Mouse (Mus musculus) liver, embryonic 14.5 days (tissue): ENCODE data around the gene 4921539E11Rik. TPM values are rescaled to one million over a fixed set of nuclear protein-coding genes. Genes with fewer than 3 reads are reported as not detected.
A peak's percentile ranks its signal among the peaks of the same experiment; 100 is the strongest.

Experiments used
- ATAC-seq: fragments of 200-750 bp; cut with Nextera tagmentation; 2 replicates; pipeline ENCODE4 v1.8.0; 2017; ENCODE audit warnings: moderate number of reproducible peaks, mild to moderate bottlenecking, moderate library complexity; ENCODE audit not compliant: insufficient read depth
- DNase-seq, 3 experiments: peaks; one replicate each; pipeline ENCODE4 v3.0.0-alpha.2; 2012 to 2013; ENCODE audit warnings: low read depth in 3 of 3, low spot score in 3 of 3
- H3K27ac ChIP-seq: fragments of 300-500 bp; sonication (generic); 2 replicates; pipeline ENCODE4 v1.5.1; 2014; ENCODE audit warnings: moderate library complexity, mild to moderate bottlenecking, control low read depth, inconsistent platforms
- H3K27me3 ChIP-seq: fragments of 300-500 bp; sonication (generic); 2 replicates; pipeline ENCODE4 v1.6.1; 2014; ENCODE audit warnings: mild to moderate bottlenecking, low read length, moderate library complexity; ENCODE audit not compliant: control insufficient read depth, insufficient read depth
- H3K36me3 ChIP-seq: fragments of 300-500 bp; sonication (generic); replicated peaks from 2 replicates; pipeline ENCODE4 v1.6.1; 2014; ENCODE audit warnings: low read depth; ENCODE audit not compliant: control insufficient read depth, insufficient read depth
- H3K4me1 ChIP-seq, 2 experiments: fragments of 200-500 bp in 1 of 2; fragments of 300-500 bp in 1 of 2; sonication (generic) in 1 of 2; replicated peaks; 2 replicates each; pipeline ENCODE4 v1.6.1; 2012 to 2014; ENCODE audit warnings: antibody characterized with exemption in 1 of 2, inconsistent platforms in 1 of 2, low read length in 1 of 2; ENCODE audit not compliant: control insufficient read depth in 2 of 2, insufficient read depth in 2 of 2
- H3K4me2 ChIP-seq: fragments of 300-500 bp; sonication (generic); 2 replicates; pipeline ENCODE4 v1.6.1; 2014; ENCODE audit warnings: low read depth, mild to moderate bottlenecking, control low read depth, moderate library complexity
- H3K4me3 ChIP-seq, 2 experiments: fragments of 200-500 bp in 1 of 2; fragments of 300-500 bp in 1 of 2; sonication (generic) in 1 of 2; 2 replicates each; pipeline ENCODE4 v1.5.1; 2012 to 2014; ENCODE audit warnings: low read depth in 2 of 2, low read length in 2 of 2, mild to moderate bottlenecking in 2 of 2, control low read depth in 1 of 2, inconsistent platforms in 1 of 2, moderate library complexity in 1 of 2; ENCODE audit not compliant: insufficient read depth in 1 of 2
- H3K9ac ChIP-seq: fragments of 300-500 bp; sonication (generic); replicated peaks from 2 replicates; pipeline ENCODE4 v1.6.1; 2014; ENCODE audit warnings: mild to moderate bottlenecking, control low read depth, moderate library complexity
- H3K9me3 ChIP-seq: fragments of 300-500 bp; sonication (generic); 2 replicates; pipeline ENCODE4 v1.6.1; 2016; ENCODE audit warnings: low read length, mixed read lengths; ENCODE audit not compliant: control insufficient read depth
- CTCF ChIP-seq: IDR thresholded peaks from 2 replicates; pipeline ENCODE4 v1.5.1; 2016; ENCODE audit warnings: antibody characterized with exemption, low read depth, control low read depth
- EP300 ChIP-seq: IDR thresholded peaks from 2 replicates; pipeline ENCODE4 v1.6.1; 2016; ENCODE audit warnings: antibody characterized with exemption, low read depth
- WGBS: fragments of 180-500 bp; shearing (Covaris S2); extraction: QIAGEN DNeasy Blood & Tissue Kit; methylation state at CpG from one replicate; pipeline ENCODE4 v1.1.7; 2014; ENCODE audit not compliant: insufficient replicate concordance; 5-methylcytosine and 5-hydroxymethylcytosine counted together
- polyA plus RNA-seq, 2 experiments: library from polyadenylated mRNA; depleted of rRNA in 1 of 2; stranded (reverse) in 1 of 2; unstranded in 1 of 2; fragments of >200 nt; fragmentation: Nextera tagmentation in 1 of 2; extraction: Ambion mirVana in 1 of 2; gene quantifications; 2 replicates each; pipeline versions ENCODE4 v1.2.1 to v1.2.3; 2012 to 2014

Gene 4921539E11Rik
- polyA plus RNA-seq, 2 experiments: not detected

DNA sequence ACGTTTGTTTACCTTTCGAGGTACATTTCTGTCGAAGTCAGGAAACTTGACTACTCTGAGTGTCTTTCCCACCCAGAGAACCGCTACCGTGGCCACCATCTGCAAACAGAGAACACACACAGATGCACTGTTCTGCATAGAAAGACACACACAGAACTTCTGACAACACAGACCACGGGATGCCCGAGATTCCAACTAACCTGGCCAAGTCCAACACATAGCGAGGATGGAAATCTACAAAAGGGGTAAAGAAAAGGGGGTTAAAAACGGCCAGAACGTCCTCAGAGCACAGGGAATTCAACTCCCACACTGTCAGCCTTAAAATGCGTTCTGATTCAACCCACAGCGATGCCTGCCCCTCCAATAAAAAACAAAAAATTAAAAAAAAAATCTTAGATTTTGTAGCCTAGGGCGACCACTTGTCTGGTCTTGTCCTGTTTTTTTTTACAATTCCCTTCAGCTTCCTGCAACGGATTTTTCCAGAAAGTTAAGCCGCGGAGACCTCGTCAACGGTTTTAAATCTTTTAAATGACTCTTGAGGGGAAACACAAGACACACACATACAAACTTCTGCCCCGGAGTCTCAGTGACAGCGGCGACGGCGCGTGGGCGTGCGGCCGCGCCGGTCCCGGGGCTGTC, 76.7 kb downstream of the 4921539E11Rik start:
- DNase-seq (no peak), ATAC-seq (no peak; the same call in 1 of the 2 replicates)
- H3K4me3 ChIP-seq: peak overlapping the region; percentile 97 to 99
- no peaks in the 10 kb centered on the region; the same call in none of the 2 replicates for H3K36me3 ChIP-seq
- H3K4me2 ChIP-seq: peak overlapping the region; percentile 78
- no peak for TF ChIP-seq EP300
- TF ChIP-seq CTCF: no peak
- peaks cover 3 to 16% of the 10 kb centered on the region in 2 experiments; a peak in 3 of 4 replicates for H3K4me1 ChIP-seq
- no peaks in the 10 kb centered on the region for H3K9me3 ChIP-seq
- H3K9ac ChIP-seq: peak overlapping the region; percentile 96
- peak overlapping the region; percentile 51 for H3K27ac ChIP-seq
- H3K27me3 ChIP-seq: no peaks in the 10 kb centered on the region
- 5% methylated on average over 30 of the region's 30 CpGs for WGBS

DNA sequence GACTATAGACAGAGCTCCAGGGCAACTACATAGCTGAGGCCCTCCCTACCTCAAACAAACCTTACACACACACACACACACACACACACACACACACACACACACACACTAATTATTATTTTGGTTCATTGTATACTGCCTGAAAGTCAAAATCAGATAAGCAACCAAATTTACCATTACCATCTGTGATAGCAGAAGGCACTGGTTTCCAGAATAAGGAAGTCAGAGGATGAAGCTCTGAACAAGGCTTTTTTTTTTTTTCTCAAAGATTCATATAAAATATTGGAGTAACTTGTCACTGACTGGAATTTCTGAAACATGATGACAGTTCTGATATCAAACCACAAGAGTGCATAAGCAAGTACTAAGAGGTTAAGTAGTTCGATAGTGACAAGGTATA, 82.1 kb downstream of the 4921539E11Rik start:
- Histone ChIP-seq H3K36me3 (peaks cover 9% of the 10 kb centered on the region), H3K27ac (no peak overlapping the region), H3K9ac (no peak overlapping the region), H3K4me2 (no peak overlapping the region), H3K4me1 (peaks cover 0 to 7% of the 10 kb centered on the region in 2 experiments; a peak in 3 of 4 replicates), H3K27me3 (no peaks in the 10 kb centered on the region), H3K4me3 (no peak overlapping the region), H3K9me3 (no peaks in the 10 kb centered on the region)
- ATAC-seq (no peak), DNase-seq (no peak)
- 63% methylated on average over 1 of the region's 1 CpGs for WGBS
- TF ChIP-seq CTCF (no peak), EP300 (no peak)

GRCm38 (mm10) chr4:103203646-103204045, 87.0 kb downstream of the 4921539E11Rik start:
- no peak overlapping the region for H3K27ac ChIP-seq
- H3K9me3 ChIP-seq: no peaks in the 10 kb centered on the region
- H3K9ac ChIP-seq: no peak overlapping the region
- H3K36me3 ChIP-seq: peaks cover 9% of the 10 kb centered on the region
- WGBS: 81% methylated on average over 2 of the region's 2 CpGs
- TF ChIP-seq CTCF (no peak), EP300 (no peak)
- H3K4me3 ChIP-seq: no peak overlapping the region
- H3K27me3 ChIP-seq: no peaks in the 10 kb centered on the region
- DNase-seq (no peak), ATAC-seq (no peak)
- no peak overlapping the region for H3K4me2 ChIP-seq
- no peaks in the 10 kb centered on the region for H3K4me1 ChIP-seq

GRCm38 (mm10) chr4:103200046-103200445, 90.6 kb downstream of the 4921539E11Rik start:
- Histone ChIP-seq H3K4me3 (no peak overlapping the region), H3K36me3 (peaks cover 8% of the 10 kb centered on the region), H3K9me3 (no peaks in the 10 kb centered on the region), H3K4me2 (no peak overlapping the region), H3K27ac (no peak overlapping the region), H3K27me3 (no peaks in the 10 kb centered on the region), H3K9ac (no peak overlapping the region), H3K4me1 (no peaks in the 10 kb centered on the region)
- WGBS: 77% methylated on average over 1 of the region's 1 CpGs
- ATAC-seq (no peak), DNase-seq (no peak)
- TF ChIP-seq CTCF (no peak), EP300 (no peak)

GRCm38 (mm10) chr4:103199086-103199485, 91.6 kb downstream of the 4921539E11Rik start:
- Histone ChIP-seq H3K4me3 (no peak overlapping the region), H3K4me1 (no peaks in the 10 kb centered on the region), H3K27ac (no peak overlapping the region), H3K36me3 (peaks cover 8% of the 10 kb centered on the region), H3K27me3 (no peaks in the 10 kb centered on the region), H3K4me2 (no peak overlapping the region), H3K9me3 (no peaks in the 10 kb centered on the region), H3K9ac (no peak overlapping the region)
- DNase-seq (no peak), ATAC-seq (no peak)
- no peak for TF ChIP-seq EP300
- TF ChIP-seq CTCF: no peak
- WGBS: 58% methylated on average over 4 of the region's 4 CpGs
